ENCODE assay signal across 10 mouse cellular contexts in the genomic region with DNA sequence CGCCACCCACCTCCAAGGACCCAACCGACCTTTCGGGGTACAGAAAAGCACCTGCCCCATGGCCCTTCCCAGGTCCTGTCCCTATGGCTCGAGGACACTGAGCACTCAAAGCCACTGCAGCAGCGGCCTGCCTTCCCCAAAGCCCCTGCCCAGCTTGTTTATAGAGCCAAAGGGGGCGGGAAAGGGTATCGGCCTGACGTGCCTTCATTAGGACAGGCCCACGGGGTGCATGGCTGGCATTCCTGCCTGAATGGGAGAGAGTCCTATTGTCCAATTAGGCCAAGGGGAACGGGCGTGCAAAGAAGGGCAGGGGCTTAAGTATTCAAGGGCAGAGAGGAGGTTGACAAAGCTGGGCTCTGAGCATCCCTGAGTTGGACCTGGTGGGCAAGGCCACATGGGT. TPM values are rescaled to one million over a fixed set of nuclear protein-coding genes. Genes with fewer than 3 reads are reported as not detected.
DNase-seq lines count a peak whose midpoint lies in the region; ATAC-seq and TF ChIP-seq lines count a peak whose summit lies in the region.
"Had no signal": no experiment of that assay in that cellular context is flagged by ENCODE, and none has a peak within 500 bp of the region (broad histone marks: within the 10 kb centered on the region; RNA-seq: fewer than 3 reads in every experiment).

No protein-coding gene starts in this region.

- TF ChIP-seq EP300 in heart, postnatal 0 days (IDR thresholded peaks at IDR 0.05; ENCODE audit: low read depth), result no peak

- DNase-seq in kidney, adult 18-20 months, result no peak
- DNase-seq in embryonic facial prominence, embryonic 10.5 days (ENCODE audit: low spot score), result no peak
- DNase-seq in heart, postnatal 0 days (ENCODE audit: low spot score), result no peak
- no peak for DNase-seq in adrenal gland, adult 8-10 months
- no peak for DNase-seq in embryo, embryonic 11 days
- DNase-seq in cerebellum, postnatal 4 days (ENCODE audit: low spot score in 2 of 2), result no peak

- H3K27ac ChIP-seq in kidney, embryonic 15.5 days, result peak overlapping the region; percentile 82
- 0 out of 2 replicates have a peak overlapping the region, but pooled peaks have one; percentile 41 for H3K27ac ChIP-seq in embryonic facial prominence, embryonic 10.5 days (replicated peaks)
- H3K27ac ChIP-seq in heart, postnatal 0 days (ENCODE audit: low read depth), result peak overlapping the region; percentile 91
- H3K27ac ChIP-seq in midbrain, embryonic 15.5 days, result peak overlapping the region; percentile 67

- H3K4me2 ChIP-seq in kidney, embryonic 15.5 days, result peak overlapping the region; percentile 94
- peak overlapping the region; percentile 98 for H3K4me2 ChIP-seq in heart, postnatal 0 days (ENCODE audit: low read depth, low read length)
- H3K4me2 ChIP-seq in midbrain, embryonic 15.5 days, result peak overlapping the region; percentile 16; the same call in 1 of the 2 replicates

- H3K36me3 ChIP-seq in kidney, embryonic 15.5 days, result peaks cover 60% of the 10 kb centered on the region
- peaks cover 90% of the 10 kb centered on the region for H3K36me3 ChIP-seq in embryonic facial prominence, embryonic 10.5 days (replicated peaks)
- peaks cover 44% of the 10 kb centered on the region for H3K36me3 ChIP-seq in heart, postnatal 0 days (replicated peaks; ENCODE audit: control insufficient read depth, insufficient read depth, low read length)
- H3K36me3 ChIP-seq in midbrain, embryonic 15.5 days (replicated peaks), result 0 out of 2 replicates have a peak, but pooled peaks cover 7% of the 10 kb centered on the region

- TF ChIP-seq CTCF in heart, postnatal 0 days (IDR thresholded peaks at IDR 0.05; ENCODE audit: low read depth), result no peak

- no peak for ATAC-seq in kidney, embryonic 15.5 days (replicated peaks; ENCODE audit: low FRiP score)
- no peak for ATAC-seq in heart, postnatal 0 days (ENCODE audit: insufficient read depth, low read depth)
- ATAC-seq in midbrain, embryonic 15.5 days (replicated peaks), result no peak

- no peaks in the 10 kb centered on the region for H3K27me3 ChIP-seq in kidney, embryonic 15.5 days
- H3K27me3 ChIP-seq in embryonic facial prominence, embryonic 10.5 days (replicated peaks; ENCODE audit: low read depth, poor library complexity, severe bottlenecking), result no peaks in the 10 kb centered on the region
- H3K27me3 ChIP-seq in heart, postnatal 0 days (ENCODE audit: control insufficient read depth, insufficient read depth, low read length), result no peaks in the 10 kb centered on the region
- no peaks in the 10 kb centered on the region for H3K27me3 ChIP-seq in midbrain, embryonic 15.5 days (replicated peaks)
- H3K27me3 ChIP-seq: CH12.LX had no signal

- H3K4me1 ChIP-seq in kidney, embryonic 15.5 days, result peaks cover 58% of the 10 kb centered on the region
- H3K4me1 ChIP-seq in embryonic facial prominence, embryonic 10.5 days, result peaks cover 63% of the 10 kb centered on the region
- peaks cover 47% of the 10 kb centered on the region for H3K4me1 ChIP-seq in heart, postnatal 0 days (ENCODE audit: control insufficient read depth, insufficient read depth)
- peaks cover 46% of the 10 kb centered on the region for H3K4me1 ChIP-seq in midbrain, embryonic 15.5 days

- no peak overlapping the region for H3K9ac ChIP-seq in kidney, embryonic 15.5 days
- no peak overlapping the region for H3K9ac ChIP-seq in heart, postnatal 0 days (replicated peaks; ENCODE audit: low read depth, low read length)
- H3K9ac ChIP-seq in midbrain, embryonic 15.5 days, result no peak overlapping the region

- H3K9me3 ChIP-seq in kidney, embryonic 15.5 days (replicated peaks), result no peaks in the 10 kb centered on the region
- no peaks in the 10 kb centered on the region for H3K9me3 ChIP-seq in embryonic facial prominence, embryonic 10.5 days
- H3K9me3 ChIP-seq in heart, postnatal 0 days (replicated peaks; ENCODE audit: control insufficient read depth, low read length), result no peaks in the 10 kb centered on the region
- no peaks in the 10 kb centered on the region for H3K9me3 ChIP-seq in midbrain, embryonic 15.5 days
- H3K9me3 ChIP-seq: megakaryocyte, embryonic 14.5 days had no signal

- no peak overlapping the region for H3K4me3 ChIP-seq in kidney, embryonic 15.5 days (replicated peaks)
- H3K4me3 ChIP-seq in embryonic facial prominence, embryonic 10.5 days, result peak overlapping the region; percentile 9; the same call in 1 of the 2 replicates
- no peak overlapping the region for H3K4me3 ChIP-seq in heart, postnatal 0 days (ENCODE audit: low read depth, low read length)
- H3K4me3 ChIP-seq in midbrain, embryonic 15.5 days, result no peak overlapping the region
- H3K4me3 ChIP-seq: megakaryocyte, embryonic 14.5 days had no signal

- 74% methylated on average over 11 of the region's 11 CpGs for WGBS in kidney, embryonic 15.5 days
- 72% methylated on average over 11 of the region's 11 CpGs for whole genome bisulfite sequencing in embryonic facial prominence, embryonic 10.5 days
- WGBS in heart, postnatal 0 days, result 63% methylated on average over 11 of the region's 11 CpGs
- WGBS in midbrain, embryonic 15.5 days, result 54% methylated on average over 11 of the region's 11 CpGs

RNA-seq across cellular contexts. Expression of gene Caskin2, which starts 5.5 kb away (rescaled TPM):
- 17.3 and 20.9 TPM in 2 replicates for polyA plus RNA-seq in kidney, embryonic 15.5 days (2015; fragmentation: Nextera tagmentation; extraction: Ambion mirVana)
- polyA plus RNA-seq in embryonic facial prominence, embryonic 10.5 days (2016; fragmentation: Nextera tagmentation; extraction: Ambion mirVana), result 20.3 and 20.4 TPM in 2 replicates
- 62.1 and 107 TPM in 2 replicates for total RNA-seq in heart, postnatal 0 days (2014; rRNA removed; ENCODE audit: low replicate concordance)
- 12.6 and 14.2 TPM in 2 replicates for polyA plus RNA-seq in heart, postnatal 0 days (2015; fragmentation: Nextera tagmentation; extraction: Ambion mirVana)
- polyA plus RNA-seq in midbrain, embryonic 15.5 days (2015; fragmentation: Nextera tagmentation; extraction: Ambion mirVana), result 9.4 and 11.1 TPM in 2 replicates
- 10 to 100 TPM; 60.6 to 97.3 (median 78.2) TPM for total RNA-seq in adrenal gland, adult 8-10 months (2022)

RNA-seq across cellular contexts. Expression of gene Tsen54, which starts 6.6 kb away (rescaled TPM):
- polyA plus RNA-seq in kidney, embryonic 15.5 days (2015; fragmentation: Nextera tagmentation; extraction: Ambion mirVana), result 37.3 and 39.8 TPM in 2 replicates
- polyA plus RNA-seq in embryonic facial prominence, embryonic 10.5 days (2016; fragmentation: Nextera tagmentation; extraction: Ambion mirVana), result 40.3 and 40.6 TPM in 2 replicates
- total RNA-seq in heart, postnatal 0 days (2014; rRNA removed; ENCODE audit: low replicate concordance), result 35.5 and 58.5 TPM in 2 replicates
- polyA plus RNA-seq in heart, postnatal 0 days (2015; fragmentation: Nextera tagmentation; extraction: Ambion mirVana), result 14.8 and 17.7 TPM in 2 replicates
- 24.8 and 27.9 TPM in 2 replicates for polyA plus RNA-seq in midbrain, embryonic 15.5 days (2015; fragmentation: Nextera tagmentation; extraction: Ambion mirVana)
- 10 to 100 TPM; 20.0 to 32.2 (median 25.4) TPM for total RNA-seq in adrenal gland, adult 8-10 months (2022)

RNA-seq across cellular contexts. Expression of gene Llgl2, which starts 15.9 kb away (rescaled TPM):
- 39.1 and 41.0 TPM in 2 replicates for polyA plus RNA-seq in kidney, embryonic 15.5 days (2015; fragmentation: Nextera tagmentation; extraction: Ambion mirVana)
- polyA plus RNA-seq in embryonic facial prominence, embryonic 10.5 days (2016; fragmentation: Nextera tagmentation; extraction: Ambion mirVana), result 15.3 and 15.5 TPM in 2 replicates
- total RNA-seq in heart, postnatal 0 days (2014; rRNA removed; ENCODE audit: low replicate concordance), result 49.8 and 85.5 TPM in 2 replicates
- 12.7 and 14.1 TPM in 2 replicates for polyA plus RNA-seq in heart, postnatal 0 days (2015; fragmentation: Nextera tagmentation; extraction: Ambion mirVana)
- 0.84 and 1.0 TPM in 2 replicates for polyA plus RNA-seq in midbrain, embryonic 15.5 days (2015; fragmentation: Nextera tagmentation; extraction: Ambion mirVana)
- total RNA-seq in adrenal gland, adult 8-10 months (2022), result 10 to 100 TPM; 10.5 to 13.4 (median 11.5) TPM

RNA-seq across cellular contexts. Expression of gene Tmem94, which starts 42.7 kb away (rescaled TPM):
- 26.6 and 27.0 TPM in 2 replicates for polyA plus RNA-seq in kidney, embryonic 15.5 days (2015; fragmentation: Nextera tagmentation; extraction: Ambion mirVana)
- 34.6 and 38.9 TPM in 2 replicates for polyA plus RNA-seq in embryonic facial prominence, embryonic 10.5 days (2016; fragmentation: Nextera tagmentation; extraction: Ambion mirVana)
- total RNA-seq in heart, postnatal 0 days (2014; rRNA removed; ENCODE audit: low replicate concordance), result 56.9 and 65.0 TPM in 2 replicates
- polyA plus RNA-seq in heart, postnatal 0 days (2015; fragmentation: Nextera tagmentation; extraction: Ambion mirVana), result 32.5 and 34.0 TPM in 2 replicates
- 28.4 and 31.0 TPM in 2 replicates for polyA plus RNA-seq in midbrain, embryonic 15.5 days (2015; fragmentation: Nextera tagmentation; extraction: Ambion mirVana)
- total RNA-seq in adrenal gland, adult 8-10 months (2022), result 100 to 1,000 TPM in 2 of 4 experiments, 10 to 100 TPM in 2; 83.2 to 102 (median 95.5) TPM

RNA-seq across cellular contexts. Expression of gene Myo15b, which starts 50.2 kb away (rescaled TPM):
- 8.0 and 11.1 TPM in 2 replicates for polyA plus RNA-seq in kidney, embryonic 15.5 days (2015; fragmentation: Nextera tagmentation; extraction: Ambion mirVana)
- polyA plus RNA-seq in embryonic facial prominence, embryonic 10.5 days (2016; fragmentation: Nextera tagmentation; extraction: Ambion mirVana), result 0.07 and 0.16 TPM in 2 replicates
- total RNA-seq in heart, postnatal 0 days (2014; rRNA removed; ENCODE audit: low replicate concordance), result not detected in 2 replicates
- 0.04 and 0.11 TPM in 2 replicates for polyA plus RNA-seq in heart, postnatal 0 days (2015; fragmentation: Nextera tagmentation; extraction: Ambion mirVana)
- polyA plus RNA-seq in midbrain, embryonic 15.5 days (2015; fragmentation: Nextera tagmentation; extraction: Ambion mirVana), result 0.03 and 0.10 TPM in 2 replicates
- 1 to 10 TPM in 1 of 4 experiments, under 1 TPM in 2, not detected in 1; 0.09 to 1.1 (median 0.32) TPM for total RNA-seq in adrenal gland, adult 8-10 months (2022)

Comparison
In these comparisons a context has a peak if more than half of its experiments do, and no peak if none do; other contexts are left out.
1. H3K27ac ChIP-seq: peak in every context shown above with its lines; median percentile 91 in heart, postnatal 0 days; 82 in kidney, embryonic 15.5 days; 67 in midbrain, embryonic 15.5 days; 41 in embryonic facial prominence, embryonic 10.5 days.
2. H3K4me2 ChIP-seq: peak in every context shown above with its lines; median percentile 98 in heart, postnatal 0 days; 94 in kidney, embryonic 15.5 days; 16 in midbrain, embryonic 15.5 days.